Mouse (Mus musculus) forebrain, embryonic 13.5 days (tissue): Measurements from ENCODE around the gene Dcaf12. TPM values are rescaled to one million over a fixed set of nuclear protein-coding genes. Genes with fewer than 3 reads are reported as not detected.

Source experiments
- ATAC-seq: fragments of 200-750 bp; cut with Nextera tagmentation; 2 replicates; pipeline ENCODE4 v1.8.0; 2017
- H3K27ac ChIP-seq: fragments of 300-500 bp; sonication (generic); 2 replicates; pipeline ENCODE4 v1.5.1; 2015; ENCODE audit warnings: inconsistent platforms, mild to moderate bottlenecking, moderate library complexity
- H3K27me3 ChIP-seq: fragments of 300-500 bp; sonication (generic); 2 replicates; pipeline ENCODE4 v1.6.1; 2015; ENCODE audit warnings: mild to moderate bottlenecking, inconsistent platforms
- H3K36me3 ChIP-seq: fragments of 300-500 bp; sonication (generic); 2 replicates; pipeline ENCODE4 v1.6.1; 2015; ENCODE audit warnings: mild to moderate bottlenecking, inconsistent platforms; ENCODE audit not compliant: poor library complexity, severe bottlenecking
- H3K4me1 ChIP-seq: fragments of 300-500 bp; sonication (generic); 2 replicates; pipeline ENCODE4 v1.6.1; 2015; ENCODE audit warnings: inconsistent platforms
- H3K4me2 ChIP-seq: fragments of 300-500 bp; sonication (generic); 2 replicates; pipeline ENCODE4 v1.6.1; 2015; ENCODE audit warnings: inconsistent platforms, mild to moderate bottlenecking, moderate library complexity
- H3K4me3 ChIP-seq: fragments of 300-500 bp; sonication (generic); 2 replicates; pipeline ENCODE4 v1.5.1; 2015; ENCODE audit warnings: mild to moderate bottlenecking, inconsistent platforms
- H3K9ac ChIP-seq: fragments of 300-500 bp; sonication (generic); 2 replicates; pipeline ENCODE4 v1.6.1; 2015; ENCODE audit warnings: mild to moderate bottlenecking, inconsistent platforms
- H3K9me3 ChIP-seq: fragments of 300-500 bp; sonication (generic); replicated peaks from 2 replicates; pipeline ENCODE4 v1.6.1; 2016; ENCODE audit warnings: inconsistent platforms
- WGBS: fragments of 180-500 bp; shearing (Covaris S2); methylation state at CpG from one replicate; pipeline ENCODE4 v1.1.7; 2015; 5-methylcytosine and 5-hydroxymethylcytosine counted together
- polyA plus RNA-seq: library from polyadenylated mRNA; unstranded; fragments of >200 nt; fragmentation: Nextera tagmentation; extraction: Ambion mirVana; gene quantifications from 2 replicates; pipeline ENCODE4 v1.2.1, GENCODE M21; 2015

Dcaf12 gene
- polyA plus RNA-seq, 1 experiment from 2014 or later: 75.1 TPM

- Histone ChIP-seq H3K27ac (no peak overlapping the region), H3K27me3 (no peaks in the 10 kb centered on the region), H3K4me2 (no peak overlapping the region), H3K36me3 (peaks cover 64% of the 10 kb centered on the region), H3K9me3 (no peaks in the 10 kb centered on the region), H3K4me1 (no peaks in the 10 kb centered on the region), H3K9ac (no peak overlapping the region), H3K4me3 (no peak overlapping the region)
- ATAC-seq: no peak
- WGBS: 77% methylated on average over 3 of the region's 3 CpGs
These were observed 10.4 kb downstream of the Dcaf12 start for GRCm38 (mm10) chr4:41304302-41304701.

GRCm38 (mm10) chr4:41303671-41304070 lies 11.0 kb downstream of the Dcaf12 start:
- Histone ChIP-seq H3K4me1 (no peaks in the 10 kb centered on the region), H3K4me2 (no peak overlapping the region), H3K9me3 (no peaks in the 10 kb centered on the region), H3K27ac (no peak overlapping the region), H3K4me3 (no peak overlapping the region), H3K9ac (no peak overlapping the region), H3K36me3 (peaks cover 64% of the 10 kb centered on the region), H3K27me3 (no peaks in the 10 kb centered on the region)
- no peak for ATAC-seq
- 82% methylated on average over 7 of the region's 7 CpGs for WGBS

GRCm38 (mm10) chr4:41298976-41299375 lies 15.7 kb downstream of the Dcaf12 start:
- no peak overlapping the region for H3K4me2 ChIP-seq
- 93% methylated on average over 5 of the region's 5 CpGs for whole genome bisulfite sequencing
- H3K27me3 ChIP-seq: no peaks in the 10 kb centered on the region
- H3K27ac ChIP-seq: no peak overlapping the region
- H3K36me3 ChIP-seq: peaks cover 89% of the 10 kb centered on the region
- no peak overlapping the region for H3K4me3 ChIP-seq
- ATAC-seq: no peak
- no peak overlapping the region for H3K9ac ChIP-seq
- H3K4me1 ChIP-seq: 0 out of 2 replicates have a peak, but pooled peaks cover 4% of the 10 kb centered on the region
- no peaks in the 10 kb centered on the region for H3K9me3 ChIP-seq

GRCm38 (mm10) chr4:41295960-41296359 lies 18.7 kb downstream of the Dcaf12 start:
- H3K9me3 ChIP-seq: no peaks in the 10 kb centered on the region
- no peak for ATAC-seq
- H3K27me3 ChIP-seq: no peaks in the 10 kb centered on the region
- peaks cover 95% of the 10 kb centered on the region for H3K36me3 ChIP-seq
- H3K4me2 ChIP-seq: no peak overlapping the region
- no peak overlapping the region for H3K27ac ChIP-seq
- H3K9ac ChIP-seq: no peak overlapping the region
- peaks cover 25% of the 10 kb centered on the region for H3K4me1 ChIP-seq
- 94% methylated on average over 7 of the region's 7 CpGs for WGBS
- H3K4me3 ChIP-seq: no peak overlapping the region

- Histone ChIP-seq H3K4me1 (peaks cover 25% of the 10 kb centered on the region), H3K27me3 (no peaks in the 10 kb centered on the region), H3K4me2 (no peak overlapping the region), H3K36me3 (peaks cover 95% of the 10 kb centered on the region), H3K4me3 (no peak overlapping the region), H3K9ac (no peak overlapping the region), H3K27ac (no peak overlapping the region), H3K9me3 (no peaks in the 10 kb centered on the region)
- no peak for ATAC-seq
- 91% methylated on average over 11 of the region's 11 CpGs for WGBS
These were observed 19.2 kb downstream of the Dcaf12 start for GRCm38 (mm10) chr4:41295507-41295906.

- peaks cover 25% of the 10 kb centered on the region for H3K4me1 ChIP-seq
- H3K9ac ChIP-seq: no peak overlapping the region
- peaks cover 88% of the 10 kb centered on the region for H3K36me3 ChIP-seq
- H3K27me3 ChIP-seq: no peaks in the 10 kb centered on the region
- peak overlapping the region; percentile 75 for H3K27ac ChIP-seq
- WGBS: 33% methylated on average over 4 of the region's 4 CpGs
- no peak overlapping the region for H3K4me3 ChIP-seq
- H3K4me2 ChIP-seq: peak overlapping the region; percentile 2; the same call in 1 of the 2 replicates
- no peaks in the 10 kb centered on the region for H3K9me3 ChIP-seq
- ATAC-seq: peak; percentile 85
These were observed 20.8 kb downstream of the Dcaf12 start for GRCm38 (mm10) chr4:41293907-41294306.

- Histone ChIP-seq H3K27ac (no peak overlapping the region), H3K9ac (no peak overlapping the region), H3K4me1 (peaks cover 25% of the 10 kb centered on the region), H3K36me3 (peaks cover 47% of the 10 kb centered on the region), H3K9me3 (no peaks in the 10 kb centered on the region), H3K27me3 (no peaks in the 10 kb centered on the region), H3K4me3 (no peak overlapping the region), H3K4me2 (no peak overlapping the region)
- no peak for ATAC-seq
- 79% methylated on average over 7 of the region's 7 CpGs for WGBS
These were observed 24.9 kb downstream of the Dcaf12 start for GRCm38 (mm10) chr4:41289802-41290201.

- Histone ChIP-seq H3K4me3 (no peak overlapping the region), H3K36me3 (peaks cover 18% of the 10 kb centered on the region), H3K9ac (no peak overlapping the region), H3K4me1 (no peaks in the 10 kb centered on the region), H3K9me3 (no peaks in the 10 kb centered on the region), H3K27ac (no peak overlapping the region), H3K27me3 (no peaks in the 10 kb centered on the region), H3K4me2 (no peak overlapping the region)
- no peak for ATAC-seq
- 23% methylated on average over 3 of the region's 3 CpGs for WGBS
These were observed 28.3 kb downstream of the Dcaf12 start for GRCm38 (mm10) chr4:41286420-41286819.

GRCm38 (mm10) chr4:41284087-41284486 lies 30.6 kb downstream of the Dcaf12 start:
- H3K4me2 ChIP-seq: no peak overlapping the region
- H3K36me3 ChIP-seq: no peaks in the 10 kb centered on the region
- H3K27me3 ChIP-seq: no peaks in the 10 kb centered on the region
- no peak overlapping the region for H3K9ac ChIP-seq
- ATAC-seq: no peak
- no peak overlapping the region for H3K27ac ChIP-seq
- no peak overlapping the region for H3K4me3 ChIP-seq
- no peaks in the 10 kb centered on the region for H3K4me1 ChIP-seq
- WGBS: 84% methylated on average over 2 of the region's 2 CpGs
- H3K9me3 ChIP-seq: no peaks in the 10 kb centered on the region

GRCm38 (mm10) chr4:41275927-41276326 lies 38.8 kb downstream of the Dcaf12 start:
- H3K9ac ChIP-seq: peak overlapping the region; percentile 72
- peaks cover 3% of the 10 kb centered on the region for H3K36me3 ChIP-seq
- peak overlapping the region; percentile 86 for H3K4me3 ChIP-seq
- H3K4me2 ChIP-seq: peak overlapping the region; percentile 86
- WGBS: 73% methylated on average over 5 of the region's 5 CpGs
- H3K27me3 ChIP-seq: no peaks in the 10 kb centered on the region
- H3K9me3 ChIP-seq: no peaks in the 10 kb centered on the region
- H3K4me1 ChIP-seq: peaks cover 28% of the 10 kb centered on the region
- H3K27ac ChIP-seq: peak overlapping the region; percentile 88; the same call in 1 of the 2 replicates
- ATAC-seq: no peak

- H3K4me2 ChIP-seq: peak within 1 kb of the TSS; percentile 86
- peak within 1 kb of the TSS; percentile 88 for H3K27ac ChIP-seq
- peak within 1 kb of the TSS; percentile 88 for H3K9ac ChIP-seq
- ATAC-seq: peak; percentile 98
- peaks cover 28% of the 10 kb centered on the region for H3K4me1 ChIP-seq
- peaks cover 10% of the 10 kb centered on the region for H3K36me3 ChIP-seq
- no peaks in the 10 kb centered on the region for H3K27me3 ChIP-seq
- WGBS: under 1% methylated on average over 60 of the region's 60 CpGs
- H3K4me3 ChIP-seq: peak within 1 kb of the TSS; percentile 86
- no peaks in the 10 kb centered on the region for H3K9me3 ChIP-seq
These were observed 39.5 kb downstream of the Dcaf12 start, which contains the start of gene Ubap2 for GRCm38 (mm10) chr4:41274980-41275850. Gene Ubap2 (minus strand): TSS chr4:41275144.

- Histone ChIP-seq H3K9ac (peak overlapping the region; percentile 88), H3K27me3 (no peaks in the 10 kb centered on the region), H3K4me2 (peak overlapping the region; percentile 86), H3K9me3 (no peaks in the 10 kb centered on the region), H3K4me3 (peak overlapping the region; percentile 86), H3K4me1 (peaks cover 28% of the 10 kb centered on the region), H3K27ac (peak overlapping the region; percentile 88), H3K36me3 (peaks cover 18% of the 10 kb centered on the region)
- peak; percentile 2; the same call in 1 of the 2 replicates for ATAC-seq
- 3% methylated on average over 16 of the region's 18 CpGs for WGBS
These were observed 40.2 kb downstream of the Dcaf12 start for GRCm38 (mm10) chr4:41274377-41274979.
